Mouse (Mus musculus): Measurements from ENCODE around the gene Hadhb.
"Not testable (repeated sequence)": the region's sequence is repeated elsewhere in the genome, so short reads cannot be mapped to it uniquely, and the experiment has no call there.

The Hadhb gene

DNA sequence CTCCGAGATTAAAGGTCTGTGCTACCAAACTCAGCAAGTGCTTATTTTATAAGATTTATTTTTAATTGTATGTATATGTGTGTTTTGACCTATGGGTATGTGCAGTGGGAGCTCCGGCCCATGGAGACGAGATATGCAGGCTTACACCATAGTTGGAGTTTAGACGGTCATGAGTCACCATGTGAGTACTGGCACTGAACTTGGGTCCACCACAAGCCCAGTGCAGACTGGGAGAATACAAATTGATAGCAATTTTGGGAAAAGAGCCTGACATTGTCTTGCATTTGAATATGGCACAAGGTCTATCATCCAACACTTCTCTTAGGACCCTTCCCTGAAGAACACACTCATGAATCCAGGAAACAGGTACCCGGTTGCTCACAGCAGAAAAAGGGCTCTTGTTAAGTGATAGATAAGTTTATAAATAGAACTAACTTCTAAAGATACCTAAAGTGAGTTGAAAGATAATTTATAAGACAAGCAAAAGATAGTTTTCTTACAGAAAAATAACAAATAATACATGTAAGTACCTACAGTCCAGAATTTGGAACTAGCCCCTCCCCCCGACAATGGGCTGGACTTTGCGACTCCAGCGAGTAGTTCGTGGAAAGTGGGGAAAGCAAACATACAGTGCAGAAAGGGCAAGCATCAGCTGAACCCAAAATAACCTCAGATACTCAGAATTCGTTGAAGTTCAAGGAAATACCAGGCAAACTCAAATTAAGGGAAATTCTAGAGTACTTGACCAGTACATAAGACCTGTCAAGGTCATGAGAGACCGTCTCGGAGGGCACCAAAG, 32.8 kb downstream of the Hadhb start:
- no peak for DNase-seq (ENCODE audit: low spot score)

DNA sequence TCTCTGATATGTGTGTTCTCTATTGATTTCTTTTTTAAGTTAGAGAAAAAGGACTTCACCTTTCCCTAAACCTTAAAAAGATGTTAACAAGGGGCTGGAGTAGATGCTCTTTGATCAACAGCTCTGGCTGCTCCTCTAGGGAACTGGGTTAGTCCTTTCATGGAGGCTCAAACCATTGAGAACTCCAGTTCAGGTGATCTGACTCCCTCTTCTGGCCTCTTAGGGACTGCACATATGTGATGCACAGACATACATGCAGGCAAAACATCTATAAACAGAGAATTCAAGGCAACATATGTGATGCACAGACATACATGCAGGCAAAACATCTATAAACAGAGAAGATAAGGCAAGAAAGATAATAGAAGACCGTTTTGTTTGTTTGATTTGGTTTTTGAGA, 37.4 kb downstream of the Hadhb start:
- DNase-seq (ENCODE audit: low spot score), result no peak

DNA sequence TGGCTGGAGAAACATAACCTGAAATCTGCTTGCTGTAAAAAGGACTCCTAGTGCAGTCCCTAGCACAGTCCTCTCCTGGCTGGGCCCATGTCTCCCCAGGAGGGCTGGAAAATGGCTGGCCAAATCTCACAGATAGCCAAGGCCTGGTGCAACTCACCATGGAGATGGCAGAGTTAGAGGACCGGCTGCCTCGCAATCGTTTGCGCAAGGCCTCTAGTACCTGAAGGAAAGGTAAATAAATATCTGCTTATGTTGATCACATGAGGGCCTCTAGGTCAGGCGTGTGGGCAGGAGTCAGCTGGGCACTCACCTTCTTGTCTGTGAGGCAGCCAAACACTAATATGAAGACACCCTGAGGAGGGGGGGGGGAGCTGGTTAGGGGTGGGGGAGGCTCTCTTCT, 40.3 kb downstream of the Hadhb start:
- no peak for DNase-seq (ENCODE audit: low spot score)

DNA sequence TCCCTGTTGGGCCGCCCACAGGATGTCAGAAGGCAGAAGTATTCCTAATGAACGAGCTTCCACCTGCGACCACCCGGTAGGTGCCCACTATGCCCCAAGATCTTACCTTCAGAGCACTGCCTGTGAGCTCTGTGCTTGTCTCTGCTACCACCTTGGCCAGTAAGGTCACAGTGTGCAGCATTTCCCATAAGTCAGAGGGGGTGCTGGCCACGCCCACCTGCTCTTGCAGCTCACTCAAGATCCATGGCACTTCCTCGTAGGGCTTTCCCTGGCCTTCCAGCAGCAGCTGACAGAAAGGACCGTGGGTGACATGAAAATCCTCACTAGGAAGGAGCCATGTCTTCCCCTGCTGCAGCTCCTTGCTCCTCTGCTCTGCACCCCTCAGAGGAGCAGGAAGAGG, 43.2 kb downstream of the Hadhb start:
- no peak for DNase-seq (ENCODE audit: low spot score)

DNA sequence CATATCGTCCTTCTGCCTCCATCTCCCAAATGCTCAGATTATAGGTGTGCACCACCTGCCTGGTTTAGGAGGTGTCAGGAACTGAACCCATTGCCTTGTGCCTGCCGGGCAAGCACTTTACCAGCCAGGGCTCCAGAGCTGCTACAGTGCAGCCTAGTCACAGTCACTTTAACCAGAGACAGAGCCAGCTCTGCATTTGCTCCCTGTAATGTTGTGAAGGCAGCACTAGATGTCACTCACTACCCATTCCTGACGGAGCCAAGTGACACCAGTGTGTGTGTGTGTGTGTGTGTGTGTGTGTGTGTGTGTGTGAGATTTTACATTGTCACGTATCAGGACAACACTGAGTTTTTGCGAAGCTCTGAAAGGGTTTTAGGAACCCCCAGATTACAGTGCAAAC, 46.5 kb downstream of the Hadhb start:
- no peak for DNase-seq (ENCODE audit: low spot score)

DNA sequence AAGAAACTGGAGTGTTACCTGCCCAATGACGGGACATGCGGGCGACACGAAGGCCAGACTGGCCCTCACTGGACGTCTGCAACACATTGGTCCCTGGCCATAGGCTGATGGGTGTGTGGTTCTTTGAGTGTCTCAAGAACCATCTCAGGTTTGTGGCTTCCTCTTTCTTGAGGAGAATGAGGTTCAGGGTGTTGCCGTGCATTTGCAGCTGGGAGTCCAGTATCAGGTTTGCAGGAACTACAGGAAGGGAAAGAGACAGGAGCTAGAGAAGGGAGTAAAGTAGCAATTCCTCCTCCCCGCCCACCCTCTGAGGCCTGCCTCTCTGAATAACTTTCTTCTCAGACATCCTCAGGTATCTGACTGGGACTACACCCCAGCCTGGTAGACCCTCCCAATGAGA, 47.2 kb downstream of the Hadhb start:
- DNase-seq (ENCODE audit: low spot score), result no peak

DNA sequence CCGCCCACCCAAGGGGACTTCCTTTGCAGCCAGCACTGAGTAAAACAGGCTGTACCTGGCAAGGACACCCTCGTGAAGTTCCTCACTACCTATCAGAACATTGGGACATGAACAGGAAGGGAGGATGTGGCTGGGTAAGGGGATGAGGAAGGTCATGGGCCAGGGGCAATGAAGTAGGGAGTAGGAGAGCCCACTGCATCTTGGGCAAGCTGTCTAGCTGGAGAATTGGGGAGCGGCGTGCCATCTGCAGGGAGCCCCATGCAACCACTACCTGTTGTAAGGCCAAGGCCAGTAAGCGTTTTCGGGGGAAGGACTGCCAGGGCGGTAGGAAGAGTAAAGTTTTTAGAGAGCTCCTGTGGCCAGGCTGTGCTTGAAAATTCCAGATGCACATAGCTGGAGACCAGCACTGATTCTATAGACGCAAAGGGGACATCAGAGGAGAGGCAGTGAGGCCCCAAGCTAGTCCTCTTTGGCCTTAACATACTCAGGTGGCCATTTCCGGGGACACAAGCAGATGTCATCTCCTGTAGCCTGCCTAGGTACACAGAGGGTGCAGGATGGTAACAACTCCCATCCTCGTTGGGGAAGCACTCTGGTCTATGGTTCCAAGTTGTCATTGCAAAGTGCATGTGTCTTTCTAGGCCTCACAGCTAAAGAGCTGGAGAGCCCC, 48.3 kb downstream of the Hadhb start:
- DNase-seq (ENCODE audit: low spot score), result no peak

DNA sequence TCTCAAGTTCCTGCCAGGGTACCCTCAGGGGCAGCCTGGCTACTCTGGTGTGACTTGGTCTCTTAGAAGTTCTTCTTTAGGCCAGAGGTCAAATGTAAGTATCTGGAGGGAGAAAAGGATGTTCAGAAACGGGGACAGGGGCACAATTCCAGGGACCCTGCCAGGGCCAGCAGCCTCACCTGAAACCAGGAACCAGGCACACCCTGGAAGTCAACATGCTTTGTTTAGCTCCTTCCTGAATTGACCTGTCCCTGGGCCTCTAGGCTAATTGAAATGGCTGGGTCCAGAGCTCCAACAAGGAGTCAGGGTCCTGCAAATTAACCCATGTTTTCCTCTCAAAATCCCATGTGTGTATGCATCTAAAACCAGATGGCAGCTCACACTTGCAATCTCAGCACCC, 49.4 kb downstream of the Hadhb start:
- no peak for DNase-seq (ENCODE audit: low spot score)

DNA sequence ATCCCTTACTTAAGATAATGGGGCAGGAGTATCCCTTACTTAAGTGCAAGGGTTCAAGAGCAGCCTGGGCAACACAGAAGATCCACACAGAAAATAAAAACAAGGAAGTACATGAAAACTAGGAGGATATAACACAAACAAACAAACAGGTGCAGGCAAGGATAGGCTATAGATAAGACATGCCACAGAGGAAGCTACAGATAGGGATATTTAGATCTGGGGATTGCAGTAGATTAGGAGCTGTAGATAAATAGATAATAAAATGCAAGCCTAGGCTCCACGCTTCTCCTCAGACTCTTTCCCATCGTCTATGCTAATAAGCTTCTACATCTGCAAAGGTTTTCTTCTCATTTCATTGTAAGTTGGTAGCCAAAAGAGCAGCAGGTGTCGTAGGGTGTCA, 50.0 kb downstream of the Hadhb start:
- DNase-seq (ENCODE audit: low spot score), result no peak

DNA sequence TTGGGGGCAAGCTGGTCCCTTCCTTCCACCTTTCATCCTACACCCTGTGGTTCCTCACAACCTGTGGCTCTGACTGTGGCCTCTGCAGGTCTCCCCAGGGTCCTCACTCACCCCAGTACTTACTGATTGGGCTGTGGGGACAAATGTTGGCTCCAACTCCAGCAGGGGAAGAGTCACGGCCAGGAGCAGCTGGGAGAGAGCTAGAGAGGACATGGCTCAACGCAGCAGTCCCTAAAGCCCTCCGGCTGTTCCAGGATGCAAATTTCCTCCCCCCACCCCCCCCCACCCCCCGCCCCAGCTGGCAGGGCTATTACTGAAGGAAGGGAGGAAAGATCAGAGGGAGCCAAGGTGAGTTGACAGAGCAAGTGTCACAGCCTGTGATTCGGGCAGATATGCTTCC, 50.4 kb downstream of the Hadhb start, which contains the start of gene Adgrf3:
Adgrf3 (minus strand) TSS at position 230 of the 400 bp plus-strand sequence.
- DNase-seq (ENCODE audit: low spot score), result no peak

DNA sequence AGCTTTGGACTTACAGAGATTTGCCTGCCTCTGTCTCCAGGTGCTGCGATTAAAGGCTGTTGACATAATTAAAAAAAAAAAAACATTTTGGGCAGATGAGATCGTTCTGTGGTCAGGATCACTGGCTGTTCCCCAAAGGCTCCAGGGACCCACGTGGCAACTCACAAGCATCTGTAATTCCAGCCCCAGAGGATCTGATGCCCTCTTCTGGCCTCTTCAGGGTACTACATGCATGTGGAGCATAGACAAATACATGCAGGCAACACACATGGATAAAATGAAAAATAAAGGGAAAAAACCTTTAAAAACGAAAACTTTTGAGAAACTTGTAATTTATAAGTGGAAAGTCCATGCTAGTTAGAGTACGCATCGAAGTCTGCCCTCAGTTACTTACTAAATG, 52.2 kb downstream of the Hadhb start:
- no peak for DNase-seq (ENCODE audit: low spot score)

DNA sequence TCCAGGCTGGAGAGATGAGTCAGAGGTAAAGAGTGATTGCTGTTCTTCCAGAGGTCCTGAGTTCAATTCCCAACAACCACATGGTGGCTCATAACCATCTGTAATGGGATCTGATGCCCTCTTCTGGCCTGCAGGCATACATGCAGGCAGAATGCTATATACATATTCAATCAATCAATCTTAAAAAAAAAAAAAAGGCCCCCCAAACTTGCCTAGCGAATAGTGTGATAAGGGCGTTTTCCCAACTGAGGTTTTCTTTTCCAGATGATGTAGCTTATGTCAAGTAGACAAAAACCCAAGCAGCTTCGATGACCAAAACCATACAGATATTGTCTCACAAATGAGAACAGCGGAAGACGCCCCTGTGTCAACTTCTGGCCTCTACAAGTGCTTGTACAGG, 55.7 kb downstream of the Hadhb start:
- not testable (repeated sequence) for DNase-seq (ENCODE audit: low spot score)

DNA sequence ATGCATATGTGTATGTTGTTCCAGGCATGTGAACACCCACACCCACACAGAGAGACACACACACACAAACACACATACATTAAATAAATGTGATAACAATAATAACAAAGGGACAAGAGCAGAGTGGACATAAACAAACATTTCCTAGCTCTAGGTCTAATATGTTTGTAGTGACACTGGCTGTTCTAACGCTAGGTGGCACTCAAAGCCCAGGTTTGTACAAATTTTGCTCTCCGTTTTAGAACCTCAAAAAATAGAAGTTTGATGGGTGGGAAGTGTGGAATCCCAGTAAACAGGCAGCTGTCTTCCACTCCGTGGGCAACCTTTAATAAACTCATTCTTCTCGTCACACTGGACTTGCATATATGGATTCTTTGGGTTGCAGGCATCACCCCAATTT, 59.8 kb downstream of the Hadhb start:
- peak; percentile 67 for DNase-seq (ENCODE audit: low spot score)

DNA sequence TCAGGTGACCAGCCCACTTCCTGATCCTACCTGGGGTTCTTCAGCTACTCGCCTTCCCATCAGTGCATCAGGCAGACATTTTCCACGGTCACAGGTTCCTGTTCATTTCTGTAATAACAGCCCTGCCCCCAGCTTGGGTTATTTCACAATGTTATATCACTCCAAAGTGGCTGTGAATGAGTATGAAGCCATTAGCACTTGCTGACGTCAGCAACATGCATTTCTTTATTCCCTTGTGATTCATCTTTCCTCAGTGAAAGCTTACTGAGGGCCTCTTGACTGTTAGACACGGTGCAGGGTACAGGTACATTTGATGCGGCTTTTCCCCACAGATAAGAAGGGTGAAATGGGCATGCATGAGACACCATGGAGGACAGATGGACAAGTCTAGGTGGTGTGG, 60.9 kb downstream of the Hadhb start:
- DNase-seq (ENCODE audit: low spot score), result no peak

DNA sequence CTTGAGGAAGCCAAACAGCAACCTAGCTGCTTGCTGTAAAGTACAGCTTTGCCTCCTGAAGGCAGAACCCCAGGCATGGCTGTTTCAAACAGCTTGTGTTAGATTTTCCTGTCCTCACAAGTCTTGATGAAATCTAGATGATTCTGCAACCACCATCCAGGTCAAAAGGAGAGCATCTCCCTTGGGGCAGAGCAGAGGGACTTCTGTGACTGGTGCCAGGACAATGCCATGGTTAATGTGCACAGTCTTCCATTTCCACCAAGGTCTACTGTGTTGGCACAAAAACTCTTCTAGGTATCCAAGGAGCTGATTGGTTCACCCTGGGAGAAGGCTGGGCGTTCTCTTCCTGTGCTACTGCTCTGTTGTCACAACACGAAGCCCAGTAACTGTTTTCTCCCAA, 64.7 kb downstream of the Hadhb start:
- no peak for DNase-seq (ENCODE audit: low spot score)

DNA sequence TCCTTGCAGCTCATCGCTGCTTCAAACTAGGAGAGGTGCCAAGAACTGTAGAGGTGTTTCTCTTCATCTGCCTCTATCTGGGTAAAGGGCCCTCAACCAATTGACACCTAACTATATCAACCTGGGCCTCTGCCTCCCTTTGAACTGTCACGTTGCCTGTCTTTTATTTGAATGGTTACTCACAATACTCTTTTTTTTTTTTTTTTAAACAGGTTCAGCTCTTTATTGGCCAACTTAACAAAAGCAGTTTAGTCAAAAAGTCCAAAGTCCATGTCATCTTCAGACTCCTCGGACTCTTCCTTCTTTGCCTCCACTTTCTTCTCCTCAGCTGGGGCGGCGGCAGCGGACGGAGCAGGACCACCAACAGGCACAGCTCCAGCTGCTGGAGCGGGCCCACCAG, 65.6 kb downstream of the Hadhb start:
- DNase-seq (ENCODE audit: low spot score), result no peak

DNA sequence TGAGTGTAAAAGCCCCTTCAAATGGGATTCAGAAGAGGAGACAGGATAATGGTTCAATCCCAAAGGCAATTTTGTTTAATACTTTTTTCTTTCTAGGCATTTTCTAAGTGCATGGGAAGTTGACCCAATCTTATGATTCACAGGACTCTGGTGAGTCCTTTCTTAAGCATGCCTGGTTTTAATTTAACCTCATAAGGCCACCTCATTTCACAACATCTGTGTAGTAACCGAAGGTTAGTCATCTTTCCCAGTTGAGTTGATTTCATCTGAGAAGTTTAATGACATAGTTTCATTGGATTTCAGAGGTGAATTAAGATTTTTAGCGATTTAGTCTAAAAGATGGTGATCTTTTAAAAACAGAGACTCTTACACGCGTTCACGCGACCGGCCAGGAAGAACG, 67.6 kb downstream of the Hadhb start:
- DNase-seq (ENCODE audit: low spot score), result no peak

DNA sequence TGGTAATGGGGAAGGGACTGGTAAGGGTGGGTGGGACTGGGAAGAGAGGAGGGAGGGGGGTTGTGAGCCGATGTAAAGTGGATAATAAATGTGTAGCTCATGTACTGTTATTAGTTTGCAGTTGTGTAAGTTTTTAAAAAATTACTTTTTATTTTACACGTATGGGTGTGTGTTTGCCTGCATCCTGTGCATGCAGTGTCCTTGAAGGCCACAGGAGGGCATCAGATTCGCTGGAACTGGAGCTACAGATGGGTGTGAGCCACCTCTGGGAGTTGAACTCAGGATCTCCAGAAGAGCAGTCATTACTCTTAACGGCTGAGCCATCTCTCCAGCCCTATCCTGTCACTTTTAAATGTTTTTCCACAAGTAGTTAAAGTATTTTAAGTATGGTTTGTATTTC, 75.9 kb downstream of the Hadhb start:
- peak; percentile 20 for DNase-seq (ENCODE audit: low spot score)

DNA sequence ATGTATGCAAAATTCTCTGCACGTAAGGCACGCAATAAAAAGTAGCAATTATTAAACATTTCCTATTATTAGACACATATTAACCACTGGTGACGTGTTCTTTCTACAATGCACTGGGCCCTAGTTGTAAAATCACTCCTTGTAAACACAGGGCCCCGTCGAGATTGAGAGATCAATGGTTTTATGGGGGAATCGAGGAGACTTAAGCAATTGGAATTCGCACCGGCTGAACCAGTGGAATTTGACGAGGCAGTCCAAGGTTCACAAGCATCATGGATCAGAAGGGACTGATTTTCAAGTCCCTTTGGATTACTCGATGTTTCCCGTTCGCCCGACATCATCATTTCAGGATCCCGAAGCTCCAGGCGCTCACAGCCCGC, 76.8 kb downstream of the Hadhb start:
- no peak for DNase-seq (ENCODE audit: low spot score)

DNA sequence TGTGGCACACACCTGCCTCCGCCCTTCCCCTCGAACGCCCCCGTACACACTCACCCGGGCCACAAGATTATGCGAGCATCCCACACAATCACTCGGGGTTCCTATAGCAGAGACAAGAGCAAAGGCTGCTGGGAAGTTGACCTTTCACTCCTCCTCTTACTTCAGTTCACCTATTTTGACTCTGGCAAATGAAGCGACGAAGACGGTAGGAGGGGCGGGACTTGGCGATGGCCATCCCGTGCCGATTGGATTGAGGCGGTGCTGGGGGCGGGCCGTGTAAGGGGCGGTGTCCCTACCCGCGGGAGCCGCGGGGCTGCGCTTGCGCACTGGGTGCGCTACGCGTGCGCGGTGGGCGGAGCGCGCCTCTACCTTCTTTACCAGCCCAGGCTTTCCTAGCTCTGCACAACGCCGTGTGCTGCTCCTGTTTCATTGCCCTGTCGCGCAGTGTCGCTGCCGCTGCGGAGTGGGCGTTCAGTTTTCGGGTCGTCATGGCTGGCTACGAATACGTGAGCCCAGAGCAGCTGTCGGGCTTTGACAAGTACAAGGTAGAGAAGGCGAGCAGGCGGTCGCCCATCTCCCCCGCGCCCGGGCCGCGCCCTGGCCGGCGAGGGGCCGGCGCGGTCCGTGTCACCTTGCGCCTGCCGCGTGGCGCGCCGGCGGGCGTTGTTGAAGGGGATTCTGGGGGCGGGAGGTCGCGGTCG, 77.4 kb downstream of the Hadhb start, which contains the start of gene Selenoi:
Selenoi (plus strand) TSS at position 311 of the 701 bp plus-strand sequence.
- peak; percentile 99 for DNase-seq (ENCODE audit: low spot score)

DNA sequence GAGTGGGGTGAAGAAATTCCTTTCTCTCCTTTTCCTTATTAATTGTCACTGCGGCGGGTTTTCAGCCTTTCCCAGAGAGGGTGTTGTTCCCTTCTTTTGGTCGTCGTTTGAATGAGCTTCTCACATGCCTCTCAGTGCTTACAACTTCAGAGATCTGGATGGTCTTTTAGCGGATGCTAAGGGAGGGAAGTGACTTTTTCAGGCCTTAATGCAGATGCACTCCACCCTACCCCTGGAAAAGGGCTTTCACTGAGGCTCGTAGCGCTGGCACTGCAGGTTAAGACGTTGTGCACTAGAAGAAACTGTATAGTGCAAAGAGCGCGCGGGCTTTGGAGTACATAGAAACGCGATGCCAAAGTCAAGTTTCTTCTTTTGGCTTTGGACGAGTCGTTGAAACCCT, 78.0 kb downstream of the Hadhb start:
- no peak for DNase-seq (ENCODE audit: low spot score)

DNA sequence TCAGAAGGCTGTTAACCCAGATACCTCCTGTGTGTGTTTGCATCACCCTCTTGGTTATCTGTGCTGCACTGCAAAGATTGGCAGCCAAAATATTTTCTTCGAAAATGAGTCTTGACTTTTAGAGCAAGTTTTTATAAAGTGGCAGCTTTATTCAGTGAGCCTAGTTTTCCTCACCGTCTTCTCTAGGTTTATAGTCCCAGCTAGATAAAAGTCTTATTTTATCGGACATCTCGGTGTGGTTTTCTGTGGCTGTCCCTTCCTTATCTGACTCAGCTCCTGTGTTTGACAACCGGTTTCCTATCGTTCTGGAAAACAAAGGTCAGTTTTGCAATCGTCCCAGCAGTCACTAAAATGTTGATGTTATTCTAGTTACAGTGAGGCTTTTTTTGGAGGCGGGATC, 78.9 kb downstream of the Hadhb start:
- DNase-seq (ENCODE audit: low spot score), result no peak
